Mouse (Mus musculus) macrophage (primary cell): ENCODE results near the gene Rora. TPM values are rescaled to one million over a fixed set of nuclear protein-coding genes. Genes with fewer than 3 reads are reported as not detected.

ENCODE experiments used
- H3K27ac ChIP-seq: fragments of 350-480 bp; formaldehyde crosslinking; 2 replicates; pipeline ENCODE4 v1.9.0; 2021
- H3K36me3 ChIP-seq: fragments of 350-480 bp; formaldehyde crosslinking; 2 replicates; pipeline ENCODE4 v1.9.0; 2021; ENCODE audit errors: inconsistent target
- H3K4me3 ChIP-seq: fragments of 350-480 bp; formaldehyde crosslinking; 2 replicates; pipeline ENCODE4 v1.9.0; 2021; ENCODE audit errors: inconsistent target
- H3K79me2 ChIP-seq: fragments of 350-480 bp; formaldehyde crosslinking; 2 replicates; pipeline ENCODE4 v1.9.0; 2021; ENCODE audit errors: inconsistent target
- WGBS: methylation state at CpG from one replicate; pipeline ENCODE4 v1.1.7; 2026; ENCODE audit warnings: inconsistent platforms; ENCODE audit not compliant: missing documents; 5-methylcytosine and 5-hydroxymethylcytosine counted together
- polyA plus RNA-seq: library from polyadenylated mRNA; stranded (reverse); fragments of 250-400 nt; gene quantifications from 3 replicates; pipeline ENCODE4 v1.2.4, GENCODE M21; 2018; ENCODE audit warnings: inconsistent platforms

Rora gene
- polyA plus RNA-seq, 1 experiment from 2014 or later, result 4.5 TPM

- Histone ChIP-seq H3K27ac (no peak overlapping the region), H3K36me3 (no peaks in the 10 kb centered on the region), H3K79me2 (no peaks in the 10 kb centered on the region; the same call in 1 of the 2 replicates), H3K4me3 (no peak overlapping the region)
- 64% methylated on average over 5 of the region's 5 CpGs for WGBS
Observed at GRCm38 (mm10) chr9:69302846-69303245, 649.3 kb downstream of the Rora start.

GRCm38 (mm10) chr9:69303346-69303944, 649.9 kb downstream of the Rora start:
- no peaks in the 10 kb centered on the region; the same call in 1 of the 2 replicates for H3K79me2 ChIP-seq
- no peaks in the 10 kb centered on the region for H3K36me3 ChIP-seq
- H3K4me3 ChIP-seq, result no peak overlapping the region
- H3K27ac ChIP-seq, result no peak overlapping the region
- 85% methylated on average over 4 of the region's 4 CpGs for WGBS

- Histone ChIP-seq H3K27ac (no peak overlapping the region), H3K36me3 (no peaks in the 10 kb centered on the region), H3K4me3 (no peak overlapping the region), H3K79me2 (no peaks in the 10 kb centered on the region)
- 96% methylated on average over 2 of the region's 4 CpGs for WGBS
Observed at GRCm38 (mm10) chr9:69303962-69304361, 650.4 kb downstream of the Rora start.

GRCm38 (mm10) chr9:69304492-69304891, 650.9 kb downstream of the Rora start:
- Histone ChIP-seq H3K4me3 (no peak overlapping the region), H3K79me2 (no peaks in the 10 kb centered on the region), H3K36me3 (no peaks in the 10 kb centered on the region), H3K27ac (no peak overlapping the region)
- WGBS, result 58% methylated on average over 10 of the region's 10 CpGs

GRCm38 (mm10) chr9:69304991-69305390, 651.4 kb downstream of the Rora start:
- no peak overlapping the region for H3K27ac ChIP-seq
- no CpG with 5 or more reads among the region's 3 CpGs for WGBS
- H3K79me2 ChIP-seq, result no peaks in the 10 kb centered on the region
- no peak overlapping the region for H3K4me3 ChIP-seq
- H3K36me3 ChIP-seq, result no peaks in the 10 kb centered on the region

- 76% methylated on average over 6 of the region's 9 CpGs for WGBS
- no peak overlapping the region for H3K4me3 ChIP-seq
- H3K36me3 ChIP-seq, result no peaks in the 10 kb centered on the region
- H3K79me2 ChIP-seq, result no peaks in the 10 kb centered on the region
- no peak overlapping the region for H3K27ac ChIP-seq
Observed at GRCm38 (mm10) chr9:69306734-69307528, 653.3 kb downstream of the Rora start.

- Histone ChIP-seq H3K79me2 (no peaks in the 10 kb centered on the region), H3K4me3 (no peak overlapping the region), H3K27ac (no peak overlapping the region), H3K36me3 (no peaks in the 10 kb centered on the region)
- 88% methylated on average over 11 of the region's 11 CpGs for WGBS
Observed at GRCm38 (mm10) chr9:69307974-69308373, 654.4 kb downstream of the Rora start.

GRCm38 (mm10) chr9:69310524-69310923, 656.9 kb downstream of the Rora start:
- 97% methylated on average over 12 of the region's 12 CpGs for WGBS
- H3K36me3 ChIP-seq, result no peaks in the 10 kb centered on the region
- H3K79me2 ChIP-seq, result no peaks in the 10 kb centered on the region
- H3K4me3 ChIP-seq, result no peak overlapping the region
- H3K27ac ChIP-seq, result no peak overlapping the region

- Histone ChIP-seq H3K4me3 (no peak overlapping the region), H3K27ac (no peak overlapping the region), H3K79me2 (no peaks in the 10 kb centered on the region), H3K36me3 (no peaks in the 10 kb centered on the region)
- whole genome bisulfite sequencing, result 91% methylated on average over 3 of the region's 3 CpGs
Observed at GRCm38 (mm10) chr9:69313297-69313696, 659.7 kb downstream of the Rora start.

GRCm38 (mm10) chr9:69314451-69315210, 661.0 kb downstream of the Rora start:
- Histone ChIP-seq H3K36me3 (no peaks in the 10 kb centered on the region), H3K79me2 (no peaks in the 10 kb centered on the region), H3K4me3 (no peak overlapping the region), H3K27ac (no peak overlapping the region)
- WGBS, result 96% methylated on average over 9 of the region's 9 CpGs

GRCm38 (mm10) chr9:69317527-69318115, 664.0 kb downstream of the Rora start:
- Histone ChIP-seq H3K79me2 (no peaks in the 10 kb centered on the region), H3K27ac (no peak overlapping the region), H3K36me3 (no peaks in the 10 kb centered on the region), H3K4me3 (no peak overlapping the region)
- WGBS, result 87% methylated on average over 3 of the region's 3 CpGs

GRCm38 (mm10) chr9:69319434-69319833, 665.8 kb downstream of the Rora start:
- Histone ChIP-seq H3K36me3 (no peaks in the 10 kb centered on the region), H3K27ac (no peak overlapping the region), H3K4me3 (no peak overlapping the region), H3K79me2 (no peaks in the 10 kb centered on the region)
- 58% methylated on average over 6 of the region's 6 CpGs for WGBS

GRCm38 (mm10) chr9:69319913-69320634, 666.5 kb downstream of the Rora start:
- Histone ChIP-seq H3K4me3 (no peak overlapping the region), H3K27ac (no peak overlapping the region)
- WGBS, result 24% methylated on average over 10 of the region's 10 CpGs

GRCm38 (mm10) chr9:69320635-69321027, 667.0 kb downstream of the Rora start:
- H3K27ac ChIP-seq, result no peak overlapping the region
- 19% methylated on average over 3 of the region's 3 CpGs for WGBS

More at GRCm38 (mm10) chr9:69319913-69320634, 666.5 kb downstream of the Rora start:
- Histone ChIP-seq H3K79me2 (no peaks in the 10 kb centered on the region), H3K36me3 (no peaks in the 10 kb centered on the region)

More at GRCm38 (mm10) chr9:69320635-69321027, 667.0 kb downstream of the Rora start:
- Histone ChIP-seq H3K79me2 (no peaks in the 10 kb centered on the region), H3K4me3 (no peak overlapping the region), H3K36me3 (no peaks in the 10 kb centered on the region)
